Mouse (Mus musculus): ENCODE results near the gene Pcsk7. TPM values are rescaled to one million over a fixed set of nuclear protein-coding genes. Genes with fewer than 3 reads are reported as not detected.

Pcsk7 gene
- polyA plus RNA-seq, 1 experiment from 2014 or later = 13.6 TPM

DNA sequence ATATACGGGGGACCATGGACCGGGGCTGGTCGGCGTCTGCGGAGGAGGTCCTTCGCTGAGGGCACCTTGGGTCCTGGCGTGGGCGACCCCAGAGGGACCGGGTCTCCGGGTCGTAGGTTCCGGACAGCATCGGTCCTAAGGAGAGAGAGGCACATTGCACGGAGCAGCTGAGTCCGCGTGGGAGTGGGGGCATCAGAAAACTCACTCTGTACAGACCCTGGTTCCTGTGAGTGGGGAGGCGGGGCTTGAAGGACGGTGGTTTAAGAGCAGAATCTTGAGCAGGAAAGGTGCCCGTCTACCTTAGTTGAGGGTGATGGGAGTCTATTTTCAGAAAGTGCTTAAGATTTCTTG lies 756 bp downstream of the Pcsk7 start:
- peaks cover 8% of the 10 kb centered on the region; the same call in 1 of the 2 replicates for H3K36me3 ChIP-seq (ENCODE audit: control insufficient read depth, insufficient read depth, low read length)
- no peaks in the 10 kb centered on the region for H3K27me3 ChIP-seq (replicated peaks; ENCODE audit: control insufficient read depth, insufficient read depth, low read length)
- no peak for DNase-seq (ENCODE audit: low spot score)
- peak overlapping the region; percentile 90 for H3K4me3 ChIP-seq (ENCODE audit: low read depth, low read length)
- H3K27ac ChIP-seq (ENCODE audit: low read depth, low read length) = peak overlapping the region; percentile 91; the same call in 1 of the 2 replicates
- H3K9ac ChIP-seq (ENCODE audit: low read depth, low read length) = peak overlapping the region; percentile 91
- under 1% methylated on average over 19 of the region's 19 CpGs for WGBS
- peaks cover 12% of the 10 kb centered on the region for H3K4me1 ChIP-seq (replicated peaks; ENCODE audit: control insufficient read depth, insufficient read depth, low read length)
- peak overlapping the region; percentile 66 for H3K4me2 ChIP-seq
- ATAC-seq (replicated peaks; ENCODE audit: low FRiP score) = no peak; the same call in 1 of the 2 replicates
- no peaks in the 10 kb centered on the region for H3K9me3 ChIP-seq (ENCODE audit: control insufficient read depth, low read length)

DNA sequence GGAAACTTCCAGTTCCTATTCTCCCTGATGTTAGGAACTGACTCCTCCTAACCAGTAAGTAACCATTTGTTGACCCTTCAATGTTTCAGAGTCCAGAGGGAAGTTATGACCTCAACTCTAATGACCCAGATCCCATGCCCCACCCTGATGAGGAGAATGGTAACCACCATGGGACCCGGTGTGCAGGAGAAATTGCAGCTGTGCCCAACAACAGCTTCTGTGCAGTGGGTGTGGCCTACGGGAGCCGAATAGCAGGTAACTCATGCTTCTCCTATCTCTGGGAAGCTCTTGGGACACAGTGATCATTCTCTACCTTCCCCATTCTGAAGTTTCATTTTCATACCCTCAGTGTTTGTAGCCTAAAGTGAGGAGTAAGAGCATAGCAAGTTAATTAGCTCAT lies 4.7 kb downstream of the Pcsk7 start:
- no peak for DNase-seq (ENCODE audit: low spot score)
- no peak for ATAC-seq (replicated peaks; ENCODE audit: low FRiP score)
- no peaks in the 10 kb centered on the region for H3K27me3 ChIP-seq (replicated peaks; ENCODE audit: control insufficient read depth, insufficient read depth, low read length)
- H3K4me2 ChIP-seq = no peak overlapping the region
- no peak overlapping the region for H3K4me3 ChIP-seq (ENCODE audit: low read depth, low read length)
- peaks cover 8% of the 10 kb centered on the region for H3K4me1 ChIP-seq (replicated peaks; ENCODE audit: control insufficient read depth, insufficient read depth, low read length)
- H3K36me3 ChIP-seq (ENCODE audit: control insufficient read depth, insufficient read depth, low read length) = peaks cover 15% of the 10 kb centered on the region; the same call in 1 of the 2 replicates
- H3K27ac ChIP-seq (ENCODE audit: low read depth, low read length) = no peak overlapping the region
- no peak overlapping the region for H3K9ac ChIP-seq (ENCODE audit: low read depth, low read length)
- H3K9me3 ChIP-seq (ENCODE audit: control insufficient read depth, low read length) = no peaks in the 10 kb centered on the region
- 93% methylated on average over 3 of the region's 3 CpGs for WGBS

DNA sequence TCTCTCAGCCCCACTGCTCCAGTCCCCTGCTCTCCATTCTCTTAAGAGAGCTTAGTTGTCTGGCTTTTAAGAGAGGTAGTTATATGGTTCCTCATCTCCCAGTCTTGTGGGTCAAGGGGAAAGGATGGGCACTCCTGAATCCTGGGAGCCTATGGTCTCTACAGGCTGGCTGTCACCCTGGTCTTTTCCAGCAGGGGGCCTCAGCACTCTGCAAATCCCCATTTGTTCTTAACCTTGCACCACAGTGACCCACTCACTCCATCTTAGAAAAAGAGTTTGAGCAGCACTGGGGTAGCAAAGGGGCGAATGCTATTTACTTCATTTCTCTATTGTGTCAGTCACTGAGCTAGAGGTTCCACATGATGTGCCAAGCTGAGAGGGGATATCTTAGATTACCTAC lies 5.4 kb downstream of the Pcsk7 start:
- H3K9ac ChIP-seq (ENCODE audit: low read depth, low read length) = no peak overlapping the region
- peaks cover 8% of the 10 kb centered on the region for H3K4me1 ChIP-seq (replicated peaks; ENCODE audit: control insufficient read depth, insufficient read depth, low read length)
- H3K4me3 ChIP-seq (ENCODE audit: low read depth, low read length) = no peak overlapping the region
- WGBS = 60% methylated on average over 1 of the region's 1 CpGs
- no peak overlapping the region for H3K4me2 ChIP-seq
- no peaks in the 10 kb centered on the region for H3K27me3 ChIP-seq (replicated peaks; ENCODE audit: control insufficient read depth, insufficient read depth, low read length)
- H3K27ac ChIP-seq (ENCODE audit: low read depth, low read length) = no peak overlapping the region
- H3K9me3 ChIP-seq (ENCODE audit: control insufficient read depth, low read length) = no peaks in the 10 kb centered on the region
- H3K36me3 ChIP-seq (ENCODE audit: control insufficient read depth, insufficient read depth, low read length) = peaks cover 15% of the 10 kb centered on the region; the same call in 1 of the 2 replicates
- ATAC-seq (replicated peaks; ENCODE audit: low FRiP score) (no peak), DNase-seq (ENCODE audit: low spot score) (no peak)

DNA sequence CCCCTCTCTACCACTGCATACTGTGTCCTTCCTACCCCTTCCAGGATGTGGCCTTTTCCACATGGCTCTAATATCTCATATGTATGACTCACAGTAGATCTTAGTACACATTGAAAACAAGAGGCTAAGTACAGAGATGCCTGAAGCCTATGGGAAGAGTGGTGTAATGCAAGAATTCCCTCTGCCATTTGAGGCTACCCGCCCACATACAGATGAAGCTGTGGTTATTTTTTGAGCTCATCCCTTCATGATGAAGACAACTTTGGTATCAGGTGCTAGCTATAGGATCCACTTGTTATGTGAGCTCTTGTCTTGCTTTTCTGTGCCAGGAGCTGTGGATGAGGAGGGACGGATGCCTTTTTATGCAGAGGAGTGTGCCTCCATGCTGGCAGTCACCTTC lies 9.4 kb downstream of the Pcsk7 start:
- H3K9me3 ChIP-seq (ENCODE audit: control insufficient read depth, low read length) = no peaks in the 10 kb centered on the region
- no peak for ATAC-seq (replicated peaks; ENCODE audit: low FRiP score)
- H3K4me2 ChIP-seq = no peak overlapping the region
- H3K4me3 ChIP-seq (ENCODE audit: low read depth, low read length) = no peak overlapping the region
- DNase-seq (ENCODE audit: low spot score) = no peak
- WGBS = 92% methylated on average over 2 of the region's 2 CpGs
- H3K36me3 ChIP-seq (ENCODE audit: control insufficient read depth, insufficient read depth, low read length) = peaks cover 16% of the 10 kb centered on the region
- no peaks in the 10 kb centered on the region for H3K4me1 ChIP-seq (replicated peaks; ENCODE audit: control insufficient read depth, insufficient read depth, low read length)
- no peak overlapping the region for H3K9ac ChIP-seq (ENCODE audit: low read depth, low read length)
- H3K27me3 ChIP-seq (replicated peaks; ENCODE audit: control insufficient read depth, insufficient read depth, low read length) = no peaks in the 10 kb centered on the region
- H3K27ac ChIP-seq (ENCODE audit: low read depth, low read length) = no peak overlapping the region

DNA sequence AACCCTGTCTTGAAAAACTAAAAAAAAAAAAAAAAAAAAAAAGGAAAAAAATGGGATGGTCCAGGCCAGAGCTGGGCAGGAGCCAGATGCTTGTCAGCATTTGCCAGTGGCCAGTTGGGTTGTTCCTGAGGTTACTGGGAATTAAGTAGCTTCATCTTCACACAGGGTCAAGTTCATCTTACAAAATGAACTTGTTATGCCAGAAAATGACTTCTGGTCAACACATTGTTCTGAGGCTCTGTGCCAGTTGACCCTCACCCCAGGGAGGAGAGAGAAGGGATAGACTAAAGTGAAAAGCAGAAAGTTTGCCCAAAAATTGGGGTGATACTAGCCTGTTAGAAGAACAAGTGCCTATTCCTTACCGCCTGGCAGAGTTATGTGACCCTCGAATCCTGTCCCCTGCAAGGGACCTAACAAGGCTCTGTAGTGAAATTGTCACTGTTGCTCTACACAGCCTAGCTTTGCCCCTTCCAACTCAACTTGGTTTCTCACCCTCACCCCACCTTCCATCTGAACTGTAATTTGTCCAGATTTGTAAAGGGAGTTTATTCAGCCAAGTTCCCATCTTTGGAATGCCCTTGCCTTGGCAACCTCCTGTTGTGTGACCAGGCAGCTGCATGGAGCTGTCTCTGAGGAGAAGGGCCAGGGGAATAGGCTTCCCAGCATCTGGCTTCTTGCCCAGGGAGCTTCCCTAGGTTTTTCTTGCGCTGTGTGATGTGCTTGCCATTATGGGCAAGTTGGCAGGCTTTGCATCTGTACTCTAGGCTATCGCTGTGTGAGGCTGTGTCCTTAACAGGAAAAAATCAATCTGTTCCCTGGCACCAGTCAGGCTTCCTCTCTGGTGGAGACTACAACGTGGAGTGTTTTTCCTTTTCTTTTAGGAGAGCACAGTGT lies 11.0 kb downstream of the Pcsk7 start:
- DNase-seq (ENCODE audit: low spot score) = no peak
- Histone ChIP-seq H3K27ac (ENCODE audit: low read depth, low read length) (no peak overlapping the region), H3K9ac (ENCODE audit: low read depth, low read length) (no peak overlapping the region), H3K36me3 (ENCODE audit: control insufficient read depth, insufficient read depth, low read length) (peaks cover 14% of the 10 kb centered on the region), H3K4me2 (no peak overlapping the region), H3K4me3 (ENCODE audit: low read depth, low read length) (no peak overlapping the region), H3K27me3 (replicated peaks; ENCODE audit: control insufficient read depth, insufficient read depth, low read length) (no peaks in the 10 kb centered on the region), H3K4me1 (replicated peaks; ENCODE audit: control insufficient read depth, insufficient read depth, low read length) (no peaks in the 10 kb centered on the region), H3K9me3 (ENCODE audit: control insufficient read depth, low read length) (no peaks in the 10 kb centered on the region)
- no peak for ATAC-seq (replicated peaks; ENCODE audit: low FRiP score)
- 80% methylated on average over 5 of the region's 5 CpGs for WGBS

DNA sequence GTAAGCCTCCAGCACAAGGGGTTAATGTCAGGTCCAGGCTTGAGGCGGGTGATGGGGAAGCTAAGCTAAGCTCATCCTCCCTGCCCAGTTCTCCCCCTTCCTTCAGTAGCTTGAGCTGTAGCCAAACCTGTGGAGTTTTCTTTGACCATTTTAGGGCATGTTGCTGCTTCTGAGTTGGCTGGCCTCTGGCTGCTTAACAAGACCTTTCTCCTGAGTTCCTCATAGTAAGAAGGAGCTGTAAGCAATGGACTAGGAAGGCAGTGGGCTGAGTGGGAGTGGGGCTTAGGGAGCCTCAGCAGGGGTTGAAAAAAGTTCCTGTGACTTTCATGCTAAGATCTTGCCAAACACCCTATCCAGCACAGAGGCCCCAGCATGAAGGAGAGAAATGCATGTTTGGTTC lies 13.6 kb downstream of the Pcsk7 start:
- Histone ChIP-seq H3K27me3 (replicated peaks; ENCODE audit: control insufficient read depth, insufficient read depth, low read length) (no peaks in the 10 kb centered on the region), H3K4me1 (replicated peaks; ENCODE audit: control insufficient read depth, insufficient read depth, low read length) (no peaks in the 10 kb centered on the region), H3K9me3 (ENCODE audit: control insufficient read depth, low read length) (no peaks in the 10 kb centered on the region), H3K4me3 (ENCODE audit: low read depth, low read length) (no peak overlapping the region), H3K4me2 (no peak overlapping the region), H3K9ac (ENCODE audit: low read depth, low read length) (no peak overlapping the region), H3K36me3 (ENCODE audit: control insufficient read depth, insufficient read depth, low read length) (peaks cover 10% of the 10 kb centered on the region), H3K27ac (ENCODE audit: low read depth, low read length) (no peak overlapping the region)
- no peak for DNase-seq (ENCODE audit: low spot score)
- 65% methylated on average over 1 of the region's 1 CpGs for WGBS
- ATAC-seq (replicated peaks; ENCODE audit: low FRiP score) = no peak

DNA sequence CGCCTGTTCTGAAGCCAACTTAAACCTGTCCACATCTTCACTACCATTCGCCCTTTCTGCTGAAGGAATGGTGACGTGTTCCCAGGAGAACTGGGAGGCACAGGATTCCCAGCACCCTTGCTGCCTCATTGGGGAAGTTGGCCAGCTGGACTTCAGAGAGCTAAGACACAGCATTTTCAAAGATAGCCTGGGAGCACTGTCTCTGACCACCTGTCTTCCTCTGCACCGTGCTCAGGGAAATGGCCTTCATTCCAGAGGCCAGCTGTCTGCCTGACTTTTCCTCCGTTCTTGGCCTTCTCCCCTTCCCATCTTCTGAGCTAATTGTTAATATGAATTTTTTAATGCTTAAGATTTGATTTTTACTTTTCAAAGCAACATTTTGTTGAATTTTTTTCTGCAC lies 23.0 kb downstream of the Pcsk7 start:
- Histone ChIP-seq H3K27ac (ENCODE audit: low read depth, low read length) (no peak overlapping the region), H3K4me1 (replicated peaks; ENCODE audit: control insufficient read depth, insufficient read depth, low read length) (no peaks in the 10 kb centered on the region), H3K4me3 (ENCODE audit: low read depth, low read length) (no peak overlapping the region), H3K9ac (ENCODE audit: low read depth, low read length) (no peak overlapping the region), H3K9me3 (ENCODE audit: control insufficient read depth, low read length) (no peaks in the 10 kb centered on the region), H3K4me2 (no peak overlapping the region), H3K27me3 (replicated peaks; ENCODE audit: control insufficient read depth, insufficient read depth, low read length) (no peaks in the 10 kb centered on the region), H3K36me3 (ENCODE audit: control insufficient read depth, insufficient read depth, low read length) (peaks cover 26% of the 10 kb centered on the region; the same call in 1 of the 2 replicates)
- no peak for DNase-seq (ENCODE audit: low spot score)
- ATAC-seq (replicated peaks; ENCODE audit: low FRiP score) = no peak
- WGBS = 84% methylated on average over 5 of the region's 5 CpGs

DNA sequence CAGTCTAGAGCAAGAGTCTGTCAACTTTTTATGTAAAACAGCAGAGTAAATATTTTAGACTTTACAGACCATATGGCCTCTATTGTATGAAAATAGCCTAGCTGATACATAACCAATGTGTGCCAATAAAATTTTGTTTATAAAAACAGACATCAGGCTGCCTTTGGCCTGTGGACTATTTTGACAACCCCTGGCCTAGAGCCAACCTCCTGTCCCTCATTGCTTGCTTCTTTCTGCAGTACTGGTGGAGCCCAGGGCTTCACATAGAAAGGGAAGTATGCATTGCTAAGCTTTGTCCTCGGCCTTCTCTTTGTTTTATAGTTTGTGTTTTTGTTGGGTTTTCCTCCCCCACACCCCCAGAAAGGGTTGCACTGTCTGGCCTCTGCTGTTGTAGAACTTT lies 25.7 kb downstream of the Pcsk7 start:
- H3K9me3 ChIP-seq (ENCODE audit: control insufficient read depth, low read length) = no peaks in the 10 kb centered on the region
- H3K36me3 ChIP-seq (ENCODE audit: control insufficient read depth, insufficient read depth, low read length) = peaks cover 20% of the 10 kb centered on the region; the same call in 1 of the 2 replicates
- H3K27ac ChIP-seq (ENCODE audit: low read depth, low read length) = peak overlapping the region; percentile 40
- peaks cover 2% of the 10 kb centered on the region; the same call in 1 of the 2 replicates for H3K27me3 ChIP-seq (replicated peaks; ENCODE audit: control insufficient read depth, insufficient read depth, low read length)
- ATAC-seq (replicated peaks; ENCODE audit: low FRiP score) (no peak), DNase-seq (ENCODE audit: low spot score) (no peak)
- 68% methylated on average over 1 of the region's 1 CpGs for WGBS
- H3K4me3 ChIP-seq (ENCODE audit: low read depth, low read length) = no peak overlapping the region
- H3K4me2 ChIP-seq = no peak overlapping the region
- no peak overlapping the region for H3K9ac ChIP-seq (ENCODE audit: low read depth, low read length)
- H3K4me1 ChIP-seq (replicated peaks; ENCODE audit: control insufficient read depth, insufficient read depth, low read length) = no peaks in the 10 kb centered on the region

Measured in liver, embryonic 11.5 days (tissue).